Mouse (Mus musculus) myocyte (in vitro differentiated cells): ENCODE measurements at regions not wholly inside any gene's neighbourhood (a gene's known extent, or its start where the extent isn't known, plus 50 kb on each side); places are given as distances from the start of the nearest gene placed in this dataset.

ENCODE experiments used
- H3K27me3 ChIP-seq: one replicate; pipeline ENCODE4 v1.6.1; 2011; ENCODE audit not compliant: control insufficient read depth, insufficient read depth, insufficient read length
- H3K36me3 ChIP-seq: one replicate; pipeline ENCODE4 v1.6.1; 2011; ENCODE audit not compliant: control insufficient read depth, insufficient read depth
- H3K4me2 ChIP-seq: one replicate; pipeline ENCODE4 v1.6.1; 2011; ENCODE audit warnings: low read depth, control low read depth
- H3K4me3 ChIP-seq: one replicate; pipeline ENCODE4 v1.5.1; 2011; ENCODE audit warnings: mild to moderate bottlenecking, control low read depth, moderate library complexity
- H3K79me2 ChIP-seq: one replicate; pipeline ENCODE4 v1.6.1; 2011; ENCODE audit not compliant: control insufficient read depth, insufficient read depth
- H3ac ChIP-seq: one replicate; pipeline ENCODE4 v1.6.1; 2011; ENCODE audit not compliant: control insufficient read depth, insufficient read length
- CEBPB ChIP-seq: IDR thresholded peaks from 2 replicates; pipeline ENCODE4 v1.6.1; 2011; ENCODE audit warnings: mild to moderate bottlenecking, moderate library complexity; ENCODE audit not compliant: poor library complexity, insufficient read depth, severe bottlenecking
- E2F4 ChIP-seq: IDR thresholded peaks from one replicate; pipeline ENCODE4 v1.6.1; 2011; ENCODE audit warnings: mild to moderate bottlenecking, control low read depth, moderate library complexity; ENCODE audit not compliant: insufficient read depth
- MAX ChIP-seq: IDR thresholded peaks from one replicate; pipeline ENCODE4 v1.6.1; 2011; ENCODE audit warnings: low read depth, mild to moderate bottlenecking, control low read depth
- MYOD1 ChIP-seq, 3 experiments: IDR thresholded peaks; one replicate each; pipeline ENCODE4 v1.6.1; 2011; ENCODE audit warnings: control low read depth in 2 of 3, low read depth in 2 of 3, mild to moderate bottlenecking in 2 of 3, moderate library complexity in 1 of 3; ENCODE audit not compliant: insufficient read length in 2 of 3, control insufficient read depth in 1 of 3
- MYOG ChIP-seq, 3 experiments: IDR thresholded peaks; one replicate each; pipeline ENCODE4 v1.6.1; 2011; ENCODE audit warnings: control low read depth in 2 of 3, low read depth in 2 of 3, mild to moderate bottlenecking in 2 of 3; ENCODE audit not compliant: insufficient read length in 2 of 3, control insufficient read depth in 1 of 3, insufficient read depth in 1 of 3
- POLR2A ChIP-seq: IDR thresholded peaks from one replicate; pipeline ENCODE4 v1.6.1; 2011; ENCODE audit warnings: low read depth, mild to moderate bottlenecking, control low read depth, moderate library complexity; ENCODE audit not compliant: insufficient read length
- POLR2AphosphoS2 ChIP-seq: IDR thresholded peaks from one replicate; pipeline ENCODE4 v1.6.1; 2011; ENCODE audit warnings: low read depth, control low read depth; ENCODE audit not compliant: insufficient read length
- REST ChIP-seq: IDR thresholded peaks from one replicate; pipeline ENCODE4 v1.6.1; 2011; ENCODE audit warnings: mild to moderate bottlenecking, control low read depth, moderate library complexity; ENCODE audit not compliant: insufficient read depth, insufficient read length
- SRF ChIP-seq: IDR thresholded peaks from one replicate; pipeline ENCODE4 v1.6.1; 2011; ENCODE audit warnings: low read depth; ENCODE audit not compliant: control insufficient read depth, insufficient read length
- TCF12 ChIP-seq: IDR thresholded peaks from one replicate; pipeline ENCODE4 v1.6.1; 2011; ENCODE audit warnings: mild to moderate bottlenecking, control low read depth; ENCODE audit not compliant: poor library complexity, insufficient read depth, severe bottlenecking
- TCF3 ChIP-seq: IDR thresholded peaks from one replicate; pipeline ENCODE4 v1.6.1; 2011; ENCODE audit warnings: low read depth, control low read depth; ENCODE audit not compliant: insufficient read length
- USF1 ChIP-seq: IDR thresholded peaks from one replicate; pipeline ENCODE4 v1.6.1; 2011; ENCODE audit warnings: low read depth, mild to moderate bottlenecking, control low read depth, moderate library complexity

- TF ChIP-seq USF1 (no peak), TCF3 (no peak)
- H3K4me3 ChIP-seq: no peak overlapping the region
- no peaks in the 10 kb centered on the region for H3K36me3 ChIP-seq
- no peak overlapping the region for H3ac ChIP-seq
- H3K27me3 ChIP-seq: no peaks in the 10 kb centered on the region
- H3K4me2 ChIP-seq: no peak overlapping the region
- no peaks in the 10 kb centered on the region for H3K79me2 ChIP-seq
Measured at GRCm38 (mm10) chr13:84058251-84058650, 163.8 kb upstream of the Tmem161b start.

GRCm38 (mm10) chr13:84059031-84059651 is 163.0 kb upstream of the Tmem161b start:
- Histone ChIP-seq H3K79me2 (no peaks in the 10 kb centered on the region), H3K4me2 (no peak overlapping the region), H3K27me3 (no peaks in the 10 kb centered on the region), H3K4me3 (no peak overlapping the region), H3K36me3 (no peaks in the 10 kb centered on the region), H3ac (no peak overlapping the region)
- TF ChIP-seq SRF (no peak), E2F4 (no peak), POLR2AphosphoS2 (no peak)

GRCm38 (mm10) chr13:84059661-84060452 is 162.2 kb upstream of the Tmem161b start:
- Histone ChIP-seq H3K36me3 (no peaks in the 10 kb centered on the region), H3K4me2 (no peak overlapping the region)
- TF ChIP-seq TCF12 (no peak), SRF (no peak), POLR2A (no peak), CEBPB (no peak), POLR2AphosphoS2 (no peak), REST (no peak), E2F4 (no peak), USF1 (no peak), MYOD1 (IDR thresholded peaks at IDR 0.05; ENCODE audit: control insufficient read depth in 1 of 3, insufficient read length in 2 of 3, low read depth in 2 of 3) (no peak)

GRCm38 (mm10) chr13:84060453-84060834 is 161.7 kb upstream of the Tmem161b start:
- no peaks in the 10 kb centered on the region for H3K27me3 ChIP-seq
- no peak overlapping the region for H3K4me2 ChIP-seq
- no peaks in the 10 kb centered on the region for H3K36me3 ChIP-seq
- H3K79me2 ChIP-seq: no peaks in the 10 kb centered on the region
- H3ac ChIP-seq: no peak overlapping the region
- H3K4me3 ChIP-seq: no peak overlapping the region
- TF ChIP-seq REST (no peak), CEBPB (no peak), MYOD1 (IDR thresholded peaks at IDR 0.05; ENCODE audit: control insufficient read depth in 1 of 3, insufficient read length in 2 of 3, low read depth in 2 of 3) (no peak), TCF12 (no peak), POLR2A (no peak), SRF (no peak), TCF3 (no peak), MYOG (IDR thresholded peaks at IDR 0.05; ENCODE audit: control insufficient read depth in 1 of 3, insufficient read depth in 1 of 3, insufficient read length in 2 of 3, low read depth in 2 of 3) (no peak)

More at GRCm38 (mm10) chr13:84059661-84060452, 162.2 kb upstream of the Tmem161b start:
- Histone ChIP-seq H3ac (no peak overlapping the region), H3K4me3 (no peak overlapping the region), H3K79me2 (no peaks in the 10 kb centered on the region), H3K27me3 (no peaks in the 10 kb centered on the region)

GRCm38 (mm10) chr13:84060906-84061305 is 161.2 kb upstream of the Tmem161b start:
- H3K27me3 ChIP-seq: no peaks in the 10 kb centered on the region
- H3K79me2 ChIP-seq: no peaks in the 10 kb centered on the region
- no peak overlapping the region for H3ac ChIP-seq
- no peaks in the 10 kb centered on the region for H3K36me3 ChIP-seq
- H3K4me2 ChIP-seq: no peak overlapping the region
- H3K4me3 ChIP-seq: no peak overlapping the region
- TF ChIP-seq MYOD1 (IDR thresholded peaks at IDR 0.05; ENCODE audit: control insufficient read depth in 1 of 3, insufficient read length in 2 of 3, low read depth in 2 of 3) (no peak), CEBPB (no peak), E2F4 (no peak), TCF12 (no peak), MAX (no peak), POLR2AphosphoS2 (no peak), REST (no peak), USF1 (no peak), POLR2A (no peak), SRF (no peak), MYOG (IDR thresholded peaks at IDR 0.05; ENCODE audit: control insufficient read depth in 1 of 3, insufficient read depth in 1 of 3, insufficient read length in 2 of 3, low read depth in 2 of 3) (no peak), TCF3 (no peak)
